Mouse (Mus musculus) thymus, postnatal 14 days (tissue): ENCODE data around the gene Fam163a.
A peak's percentile ranks its signal among the peaks of the same experiment; 100 is the strongest.

Experiments
- DNase-seq: peaks from one replicate; pipeline ENCODE4 v3.0.0; 2021

Fam163a gene

GRCm38 (mm10) chr1:156074575-156074974 is 130.3 kb downstream of the Fam163a start:
- peak; percentile 25 for DNase-seq

DNA sequence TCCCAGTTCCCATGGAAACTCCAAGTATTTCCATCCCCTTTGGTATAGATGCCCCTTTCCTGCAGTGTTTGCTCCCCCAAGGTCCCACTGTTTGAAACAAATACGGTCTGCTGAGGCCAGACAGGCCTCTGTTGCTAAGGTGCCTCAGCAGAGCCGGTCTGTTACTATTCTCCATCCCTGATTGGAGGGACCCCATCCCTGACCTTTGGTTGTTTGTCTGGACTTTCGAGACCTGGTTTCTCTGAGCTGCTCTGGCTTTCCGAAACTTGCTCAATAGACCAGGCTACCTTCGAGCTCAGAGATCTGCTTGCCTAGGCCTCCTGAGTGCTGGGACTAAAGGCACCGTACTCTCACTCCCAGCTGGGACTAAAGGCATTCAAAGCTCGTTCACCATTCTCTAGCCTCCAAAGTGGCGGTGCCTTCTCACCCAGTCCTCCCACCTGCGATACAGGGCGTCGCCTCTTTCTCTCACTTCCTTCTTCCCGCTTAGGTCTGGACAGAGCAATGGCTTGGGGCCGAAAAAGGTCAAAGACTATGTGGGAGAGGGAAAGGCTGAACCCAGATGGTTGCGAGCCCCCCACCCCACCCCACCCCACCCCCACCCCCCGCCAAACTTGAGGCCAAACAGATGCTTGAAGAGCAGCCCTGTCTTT is 131.5 kb downstream of the Fam163a start:
- DNase-seq, result no peak

DNA sequence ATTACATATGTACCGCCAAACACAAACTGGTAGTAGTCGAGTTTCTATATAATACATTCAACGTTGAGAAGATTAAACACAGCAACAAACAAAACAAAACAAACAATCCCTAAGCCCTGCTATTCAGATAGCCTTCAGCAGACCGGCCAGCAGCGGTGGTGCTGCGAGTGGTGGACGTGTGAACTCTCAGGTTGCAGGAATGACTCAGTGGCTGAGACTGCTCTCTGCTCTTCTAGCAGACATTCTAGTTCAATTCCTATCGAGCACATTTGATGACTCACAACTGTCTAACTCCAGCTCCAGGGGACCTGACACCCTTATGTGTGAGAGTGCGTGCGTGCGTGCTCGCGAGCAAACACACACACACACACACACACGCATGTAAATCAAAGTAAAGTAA is 134.7 kb downstream of the Fam163a start:
- DNase-seq, result no peak

DNA sequence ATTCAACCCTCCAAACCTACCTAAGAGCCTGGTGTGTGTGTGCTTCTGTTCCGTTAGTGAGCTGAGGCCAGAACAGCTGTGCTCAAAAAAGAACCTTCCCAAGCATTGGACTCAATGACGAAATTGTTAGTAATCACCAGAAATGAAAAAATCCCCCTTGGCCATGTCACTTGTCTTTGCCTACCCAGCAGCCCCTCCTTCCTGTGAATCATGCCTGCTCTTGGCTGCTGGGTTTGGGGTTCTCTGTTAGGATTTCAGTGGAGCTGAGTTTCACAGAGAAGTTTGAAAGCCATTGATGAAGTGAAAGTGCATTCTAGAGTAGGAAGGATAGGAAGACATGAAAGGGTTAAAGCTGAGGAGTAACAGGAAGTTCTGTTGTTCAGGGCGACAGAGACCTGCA is 138.7 kb downstream of the Fam163a start:
- no peak for DNase-seq

GRCm38 (mm10) chr1:156062193-156062592 is 142.6 kb downstream of the Fam163a start:
- no peak for DNase-seq

DNA sequence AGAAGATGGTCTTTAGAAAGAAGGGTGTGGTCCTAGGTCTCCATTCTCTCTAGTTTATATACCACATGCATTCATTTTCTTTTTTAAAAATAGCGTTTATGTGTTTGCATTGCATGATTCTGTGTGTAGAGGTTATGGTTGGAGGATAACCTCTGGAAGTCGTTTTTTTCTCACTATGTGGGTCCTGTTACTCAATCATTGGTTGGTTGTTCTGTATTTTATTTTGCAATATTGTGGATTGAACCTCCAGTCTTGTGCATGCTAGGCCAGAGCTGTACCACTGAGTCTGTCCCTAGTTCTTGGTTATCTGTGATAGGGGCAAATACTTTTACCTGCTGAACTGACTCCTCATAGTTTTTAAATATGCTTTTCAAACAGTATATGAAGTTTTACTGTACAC is 146.6 kb downstream of the Fam163a start:
- DNase-seq, result no peak

DNA sequence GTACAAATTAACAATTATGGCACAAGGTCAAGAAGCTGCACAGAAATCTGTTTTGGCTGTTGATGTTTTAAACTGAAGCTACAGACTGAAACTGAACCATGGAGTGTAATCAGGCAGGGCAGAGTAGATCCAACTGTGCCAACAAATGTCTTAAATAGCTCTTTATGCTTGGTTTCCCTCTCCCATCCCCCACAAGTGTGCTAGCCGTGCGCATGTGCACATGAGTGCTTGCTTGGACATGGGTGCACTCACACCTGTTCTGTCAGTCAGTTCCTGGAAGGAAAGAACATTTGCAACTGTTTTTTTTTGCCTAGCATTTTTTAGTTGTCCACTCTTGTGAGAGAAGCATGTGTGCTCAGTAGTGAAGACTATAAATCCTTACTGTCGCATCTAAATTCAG is 158.1 kb downstream of the Fam163a start:
- DNase-seq, result no peak

DNA sequence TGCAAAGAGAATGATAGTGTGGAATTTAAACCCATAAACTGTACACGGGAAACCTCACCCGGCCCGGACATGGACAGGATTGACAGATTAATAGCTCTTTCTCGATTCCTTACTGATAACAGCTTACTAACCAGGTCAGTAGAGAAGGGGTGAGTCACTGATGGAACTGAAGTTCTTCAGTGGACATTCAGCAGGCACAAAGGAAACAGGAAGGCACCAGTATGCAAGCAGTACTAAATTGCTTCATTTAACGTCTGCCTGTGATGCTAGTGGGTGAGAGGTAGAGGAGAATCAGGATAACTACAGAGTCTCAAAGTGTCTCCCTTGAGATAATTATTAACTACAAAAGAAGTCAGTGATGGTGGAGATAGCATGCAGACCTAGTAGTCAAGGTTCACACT is 160.6 kb downstream of the Fam163a start:
- no peak for DNase-seq

DNA sequence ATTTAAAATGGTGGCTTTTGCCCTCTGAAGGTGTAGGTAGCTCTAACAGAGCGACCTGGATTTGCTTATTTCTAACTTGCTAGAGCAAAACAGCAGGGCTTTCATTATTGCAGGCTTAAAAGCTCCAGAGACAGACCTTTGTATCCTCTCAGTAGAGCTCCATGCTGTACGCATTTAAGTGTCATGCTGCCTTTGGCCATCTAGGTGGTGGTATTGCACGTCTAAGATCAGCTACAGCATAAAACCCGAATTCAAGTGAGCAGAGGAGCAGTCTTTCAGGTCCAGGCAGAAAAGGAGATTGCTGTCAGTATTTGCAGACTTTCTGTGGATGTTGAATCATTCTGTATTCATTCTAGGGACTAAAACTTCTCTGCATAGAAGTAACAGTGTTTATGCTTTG is 161.8 kb downstream of the Fam163a start:
- peak; percentile 64 for DNase-seq

DNA sequence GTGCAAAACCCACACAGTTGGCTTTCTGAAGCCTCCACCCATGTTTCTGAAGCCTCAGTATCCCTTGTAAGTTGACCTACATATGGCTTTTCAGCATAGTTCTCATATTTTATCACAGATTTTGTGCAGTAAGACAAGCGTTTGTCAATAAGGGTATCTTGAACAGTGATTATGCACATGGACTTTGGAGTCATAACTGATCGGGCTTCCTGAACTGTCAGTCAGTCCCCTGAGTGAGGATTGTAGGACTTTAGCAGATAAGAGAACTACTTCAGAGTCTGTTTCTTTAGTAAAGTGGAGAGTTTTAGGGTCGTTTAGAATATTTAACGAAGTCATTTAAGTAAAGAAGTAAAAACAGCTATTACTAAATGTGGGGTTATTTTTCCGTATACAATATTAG is 162.3 kb downstream of the Fam163a start:
- no peak for DNase-seq

DNA sequence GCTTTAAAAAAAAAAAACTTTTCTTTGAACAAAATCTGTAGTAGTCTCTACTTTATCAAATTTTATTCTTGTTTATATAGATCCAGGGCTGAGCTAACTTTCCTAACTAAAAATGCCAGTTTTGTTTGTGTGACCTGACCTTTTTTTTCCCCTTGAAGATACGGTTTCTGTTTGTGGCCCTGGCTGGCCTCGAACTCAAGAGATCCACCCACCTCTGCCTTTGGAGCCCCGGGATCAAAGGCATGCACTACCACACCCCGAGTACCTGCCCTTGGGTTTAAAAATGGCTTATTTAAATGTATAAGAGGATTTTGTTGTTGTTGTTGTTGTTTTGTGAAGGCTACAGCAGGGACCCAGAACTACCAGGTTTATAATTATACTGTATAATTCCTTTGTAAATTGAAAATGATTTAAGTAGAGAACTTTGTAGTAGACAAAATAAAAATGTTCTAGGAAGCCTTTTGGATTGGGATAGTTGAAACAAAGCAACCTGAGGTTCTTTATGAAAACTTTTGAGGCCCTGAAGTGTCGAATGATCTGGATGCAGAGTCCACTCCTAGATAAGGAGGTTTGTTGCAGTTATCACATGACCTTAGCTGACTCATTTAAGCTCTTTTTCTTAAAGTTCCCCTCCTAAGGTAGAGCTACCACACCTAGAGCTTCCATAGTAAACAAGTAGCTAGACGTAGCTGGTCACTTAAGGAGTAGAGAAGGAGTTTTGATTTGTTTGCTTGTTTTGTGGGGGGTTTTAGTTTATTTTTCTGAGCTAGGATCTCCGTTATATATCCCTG is 163.2 kb downstream of the Fam163a start:
- DNase-seq, result no peak

DNA sequence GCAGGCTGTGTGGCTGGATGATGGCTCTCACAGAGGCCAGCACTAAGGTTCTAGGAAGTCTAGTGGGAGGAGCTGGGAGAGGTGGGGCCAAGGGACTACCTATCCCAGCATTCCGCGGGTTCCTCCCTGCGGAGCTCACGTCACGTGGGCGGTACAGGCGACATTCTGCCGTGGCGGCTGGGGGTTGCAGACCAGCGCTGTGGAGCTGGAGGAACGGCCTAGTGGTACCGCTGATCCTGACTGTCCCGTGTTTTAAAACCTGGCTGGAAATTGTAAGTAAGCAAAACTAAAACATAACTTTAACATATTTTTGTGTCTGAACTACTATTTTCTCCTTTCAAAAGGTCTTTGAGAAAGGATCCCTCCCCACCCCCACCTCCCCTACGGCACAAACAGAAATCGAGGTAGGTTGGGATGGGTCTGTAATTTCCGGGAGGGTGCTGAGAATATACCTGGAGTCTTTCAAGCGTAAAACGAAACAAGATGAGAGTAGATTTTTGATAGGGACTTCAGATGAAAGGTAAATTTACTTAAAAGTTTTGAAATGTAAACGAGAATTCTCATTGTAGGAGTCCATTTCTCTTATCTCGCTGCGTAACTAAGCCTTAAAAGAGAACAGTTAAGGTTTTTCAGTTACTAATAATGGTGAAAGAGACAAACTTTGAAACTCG is 164.0 kb downstream of the Fam163a start:
- DNase-seq, result peak; percentile 93

- DNase-seq, result peak; percentile 42
These were observed 164.8 kb downstream of the Fam163a start for GRCm38 (mm10) chr1:156039989-156040388.

- DNase-seq, result peak; percentile 41
These were observed 167.7 kb downstream of the Fam163a start for GRCm38 (mm10) chr1:156037144-156037583.

DNA sequence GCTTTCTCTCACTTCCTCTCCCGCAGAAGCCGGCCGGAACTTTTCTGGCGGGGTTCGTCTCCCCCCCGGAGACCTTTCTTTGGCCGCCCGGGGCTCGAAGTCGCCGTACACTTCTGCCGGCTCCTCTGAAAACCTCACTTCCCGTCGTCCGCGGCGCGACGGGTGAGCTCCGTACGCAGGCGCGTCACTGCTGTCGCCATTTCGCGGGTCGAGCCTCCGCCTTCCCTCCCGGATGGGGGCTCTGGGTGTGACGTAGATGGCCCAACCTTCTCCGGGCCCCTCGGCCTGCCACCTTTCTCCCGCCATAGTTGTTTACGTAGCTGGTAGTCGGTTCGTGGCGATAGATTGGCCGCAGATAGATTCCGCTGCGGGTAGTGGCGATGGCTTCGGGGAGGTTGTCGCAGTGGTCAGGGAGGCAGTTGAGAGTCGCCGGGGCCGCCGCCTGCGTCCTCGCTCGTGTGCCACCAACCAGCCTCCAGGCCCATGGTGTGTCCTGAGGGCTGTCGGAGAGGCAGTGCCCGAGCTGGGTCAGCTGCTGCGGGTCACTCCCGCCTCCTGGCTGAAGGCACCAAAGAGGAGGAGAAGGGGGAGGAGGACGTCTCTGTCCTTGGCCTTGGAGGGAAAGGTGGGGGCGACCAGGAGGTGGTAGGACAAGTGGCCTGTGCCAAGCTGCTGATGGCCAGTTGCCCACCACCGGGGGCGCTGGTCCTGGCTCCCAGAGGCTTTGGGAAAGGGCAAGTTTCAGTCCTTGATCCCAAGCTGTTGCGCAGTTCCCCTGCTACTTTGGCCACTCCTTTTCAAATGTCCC is 168.7 kb downstream of the Fam163a start, which contains the start of gene Tor1aip1:
Gene Tor1aip1, minus strand, starts transcription at position 551 of the 808 bp plus-strand sequence.
- peak; percentile 98 for DNase-seq

DNA sequence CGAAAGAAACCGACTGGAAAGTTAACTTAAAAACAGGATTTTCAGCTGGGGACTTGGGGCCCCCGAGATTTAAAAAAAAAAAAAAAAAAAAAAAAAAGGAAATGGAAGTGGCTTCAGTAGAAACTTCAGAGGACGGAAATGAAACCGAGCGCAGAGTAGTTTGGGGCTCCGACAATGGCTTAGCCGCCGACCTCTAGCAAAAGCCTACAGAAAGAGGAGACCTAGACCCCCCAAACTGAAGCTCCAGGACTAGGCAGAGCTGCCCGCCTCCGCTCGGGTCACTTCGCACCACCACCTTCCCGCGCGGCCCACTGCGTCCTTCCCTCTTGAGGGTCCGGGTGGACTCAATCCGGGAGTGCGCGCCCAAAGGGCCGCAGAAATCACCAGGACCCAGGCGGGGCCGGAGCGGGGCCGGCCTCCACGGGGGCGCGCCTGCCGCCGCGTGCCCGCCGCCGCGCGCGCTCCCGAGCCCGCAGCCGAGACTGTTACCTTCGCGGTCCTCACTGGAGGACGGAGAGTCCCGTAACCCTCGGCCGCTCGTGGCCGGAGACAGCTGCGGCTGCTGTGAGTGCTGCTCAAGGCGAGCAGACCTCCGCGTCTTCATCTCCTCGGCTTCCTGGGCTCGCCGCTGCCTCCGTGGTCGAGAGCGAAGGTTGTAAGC is 169.4 kb downstream of the Fam163a start, which contains the start of gene Tor1aip2:
Gene Tor1aip2, plus strand, starts transcription at position 135 of the 661 bp plus-strand sequence.
- peak; percentile 78 for DNase-seq

- DNase-seq, result no peak
These were observed 170.2 kb downstream of the Fam163a start for GRCm38 (mm10) chr1:156034661-156035060.

GRCm38 (mm10) chr1:156033921-156034320 is 170.9 kb downstream of the Fam163a start:
- DNase-seq, result no peak

- DNase-seq, result no peak
These were observed 176.4 kb downstream of the Fam163a start for GRCm38 (mm10) chr1:156028340-156028975.

- no peak for DNase-seq
These were observed 177.0 kb downstream of the Fam163a start for GRCm38 (mm10) chr1:156027849-156028248.
